Mouse (Mus musculus): ENCODE results near the gene Srsf5. TPM values are rescaled to one million over a fixed set of nuclear protein-coding genes. Genes with fewer than 3 reads are reported as not detected.

Gene Srsf5
- polyA plus RNA-seq, 1 experiment = 400 TPM

DNA sequence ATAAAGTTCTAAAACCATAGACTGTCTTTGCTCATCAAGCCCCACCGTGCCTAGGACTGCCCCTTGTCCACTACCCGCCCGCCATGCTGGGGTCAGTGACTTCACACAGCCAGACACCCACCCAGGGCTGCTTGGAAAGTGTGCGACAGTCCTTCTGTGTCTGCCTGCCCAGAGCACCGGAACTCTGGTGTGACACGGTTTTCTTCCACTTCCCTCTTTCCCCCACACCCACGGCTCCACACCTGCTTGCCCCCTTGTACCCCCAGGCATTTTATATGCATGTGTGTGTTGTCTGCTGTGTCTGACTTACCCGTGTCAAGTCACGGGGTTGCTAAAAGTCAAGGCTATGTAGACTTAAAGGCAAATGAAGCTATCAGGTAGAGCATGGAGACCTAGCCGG, 46.5 kb downstream of the Srsf5 start:
- no peak for TF ChIP-seq CTCF (IDR thresholded peaks at IDR 0.05; ENCODE audit: control insufficient read depth, insufficient read depth, low read length)
- no peak for TF ChIP-seq POLR2A (IDR thresholded peaks at IDR 0.05; ENCODE audit: borderline replicate concordance, control insufficient read depth, low read depth, low read length)
- Histone ChIP-seq H3K4me3 (replicated peaks; ENCODE audit: control insufficient read depth, low read depth, low read length) (no peak overlapping the region), H3K4me1 (ENCODE audit: control insufficient read depth, insufficient read depth, low read length) (peaks cover 9% of the 10 kb centered on the region), H3K27ac (ENCODE audit: control insufficient read depth, insufficient read depth, low read depth, low read length, poor library complexity) (no peak overlapping the region)
- 15% methylated on average over 10 of the region's 10 CpGs for WGBS

- peaks cover 9% of the 10 kb centered on the region for H3K4me1 ChIP-seq (ENCODE audit: control insufficient read depth, insufficient read depth, low read length)
- WGBS = 47% methylated on average over 8 of the region's 8 CpGs
- TF ChIP-seq CTCF (IDR thresholded peaks at IDR 0.05; ENCODE audit: control insufficient read depth, insufficient read depth, low read length) = no peak
- no peak for TF ChIP-seq POLR2A (IDR thresholded peaks at IDR 0.05; ENCODE audit: borderline replicate concordance, control insufficient read depth, low read depth, low read length)
- H3K27ac ChIP-seq (ENCODE audit: control insufficient read depth, insufficient read depth, low read depth, low read length, poor library complexity) = no peak overlapping the region
- no peak overlapping the region for H3K4me3 ChIP-seq (replicated peaks; ENCODE audit: control insufficient read depth, low read depth, low read length)
Observed at GRCm38 (mm10) chr12:80992540-80993122, 47.3 kb downstream of the Srsf5 start.

DNA sequence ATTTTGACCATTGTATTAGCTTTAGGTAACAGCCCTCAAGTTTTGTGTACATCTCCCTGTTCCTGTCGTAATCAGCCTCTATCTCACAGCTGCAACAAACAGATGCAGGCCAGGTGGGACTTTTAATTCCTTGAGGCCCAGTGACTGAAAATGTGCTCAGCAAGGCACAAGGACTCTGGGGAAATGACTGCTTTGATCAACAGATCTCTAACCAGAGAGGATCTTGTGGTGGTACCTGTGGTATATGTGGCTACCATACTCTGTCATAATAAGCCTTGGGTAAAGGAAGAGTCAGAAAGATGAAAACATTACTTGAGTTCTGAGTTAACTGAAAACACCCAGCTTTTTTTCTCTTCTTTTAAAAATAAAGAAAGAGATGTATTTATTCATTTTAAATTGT, 48.5 kb downstream of the Srsf5 start:
- Histone ChIP-seq H3K4me1 (ENCODE audit: control insufficient read depth, insufficient read depth, low read length) (peaks cover 9% of the 10 kb centered on the region), H3K27ac (ENCODE audit: control insufficient read depth, insufficient read depth, low read depth, low read length, poor library complexity) (no peak overlapping the region), H3K4me3 (replicated peaks; ENCODE audit: control insufficient read depth, low read depth, low read length) (no peak overlapping the region)
- TF ChIP-seq CTCF (IDR thresholded peaks at IDR 0.05; ENCODE audit: control insufficient read depth, insufficient read depth, low read length) (no peak), POLR2A (IDR thresholded peaks at IDR 0.05; ENCODE audit: borderline replicate concordance, control insufficient read depth, low read depth, low read length) (no peak)
- 8% methylated on average over 1 of the region's 1 CpGs for WGBS

GRCm38 (mm10) chr12:80995326-80995725, 50.0 kb downstream of the Srsf5 start:
- H3K4me1 ChIP-seq (ENCODE audit: control insufficient read depth, insufficient read depth, low read length) = peaks cover 9% of the 10 kb centered on the region
- H3K27ac ChIP-seq (ENCODE audit: control insufficient read depth, insufficient read depth, low read depth, low read length, poor library complexity) = no peak overlapping the region
- WGBS = 2% methylated on average over 4 of the region's 4 CpGs
- H3K4me3 ChIP-seq (replicated peaks; ENCODE audit: control insufficient read depth, low read depth, low read length) = no peak overlapping the region
- TF ChIP-seq POLR2A (IDR thresholded peaks at IDR 0.05; ENCODE audit: borderline replicate concordance, control insufficient read depth, low read depth, low read length) (no peak), CTCF (IDR thresholded peaks at IDR 0.05; ENCODE audit: control insufficient read depth, insufficient read depth, low read length) (no peak)

GRCm38 (mm10) chr12:80997652-80998051, 52.3 kb downstream of the Srsf5 start:
- H3K27ac ChIP-seq (ENCODE audit: control insufficient read depth, insufficient read depth, low read depth, low read length, poor library complexity) = no peak overlapping the region
- 85% methylated on average over 4 of the region's 4 CpGs for WGBS
- TF ChIP-seq CTCF (IDR thresholded peaks at IDR 0.05; ENCODE audit: control insufficient read depth, insufficient read depth, low read length) (no peak), POLR2A (IDR thresholded peaks at IDR 0.05; ENCODE audit: borderline replicate concordance, control insufficient read depth, low read depth, low read length) (no peak)
- no peak overlapping the region for H3K4me3 ChIP-seq (replicated peaks; ENCODE audit: control insufficient read depth, low read depth, low read length)
- H3K4me1 ChIP-seq (ENCODE audit: control insufficient read depth, insufficient read depth, low read length) = peaks cover 9% of the 10 kb centered on the region

GRCm38 (mm10) chr12:80998528-80999221, 53.4 kb downstream of the Srsf5 start:
- TF ChIP-seq POLR2A (IDR thresholded peaks at IDR 0.05; ENCODE audit: borderline replicate concordance, control insufficient read depth, low read depth, low read length) = no peak
- TF ChIP-seq CTCF (IDR thresholded peaks at IDR 0.05; ENCODE audit: control insufficient read depth, insufficient read depth, low read length) = no peak
- WGBS = 31% methylated on average over 33 of the region's 33 CpGs
- H3K4me3 ChIP-seq (replicated peaks; ENCODE audit: control insufficient read depth, low read depth, low read length) = peak overlapping the region; percentile 24
- 0 out of 2 replicates have a peak overlapping the region, but pooled peaks have one; percentile 25 for H3K27ac ChIP-seq (ENCODE audit: control insufficient read depth, insufficient read depth, low read depth, low read length, poor library complexity)
- H3K4me1 ChIP-seq (ENCODE audit: control insufficient read depth, insufficient read depth, low read length) = peaks cover 6% of the 10 kb centered on the region

Other genes starting within 250 kb of the Srsf5 start
- not detected in 2 replicates for gene Ccdc177, start 184.8 kb upstream of the Srsf5 start, polyA plus RNA-seq (2011; ENCODE audit: insufficient read depth, insufficient read length, low replicate concordance, missing spikeins)
- 10.0 and 17.3 TPM in 2 replicates for gene Susd6, start 155.0 kb upstream of the Srsf5 start, polyA plus RNA-seq (2011; ENCODE audit: insufficient read depth, insufficient read length, low replicate concordance, missing spikeins)
- gene Slc10a1, start 23.2 kb downstream of the Srsf5 start, polyA plus RNA-seq (2011; ENCODE audit: insufficient read depth, insufficient read length, low replicate concordance, missing spikeins) = 1.8 TPM in 1 of 2 replicates, not detected in the other
- 2.4 and 3.9 TPM in 2 replicates for gene Smoc1, start 81.3 kb downstream of the Srsf5 start, polyA plus RNA-seq (2011; ENCODE audit: insufficient read depth, insufficient read length, low replicate concordance, missing spikeins)